Mouse (Mus musculus) adrenal gland, postnatal 25 days (tissue): ENCODE measurements around the gene Csnk2a2. TPM values are rescaled to one million over a fixed set of nuclear protein-coding genes. Genes with fewer than 3 reads are reported as not detected.

Source experiments
- DNase-seq: peaks from one replicate; pipeline ENCODE4 v3.0.0; 2021; ENCODE audit warnings: mixed read lengths
- total RNA-seq: library from RNA; stranded (reverse); gene quantifications from 2 replicates; pipeline ENCODE4 v1.2.3, GENCODE M21; 2021

The Csnk2a2 gene
- total RNA-seq, 1 experiment from 2014 or later, result 88.3 TPM

GRCm38 (mm10) chr8:95424682-95425081 is 65.2 kb downstream of the Csnk2a2 start:
- no peak for DNase-seq

GRCm38 (mm10) chr8:95422193-95422810 is 67.5 kb downstream of the Csnk2a2 start:
- DNase-seq, result no peak

GRCm38 (mm10) chr8:95411309-95411972 is 78.4 kb downstream of the Csnk2a2 start:
- DNase-seq, result no peak

- DNase-seq, result no peak
These were observed 80.3 kb downstream of the Csnk2a2 start for GRCm38 (mm10) chr8:95409518-95409917.

- no peak for DNase-seq
These were observed 88.7 kb downstream of the Csnk2a2 start for GRCm38 (mm10) chr8:95401091-95401490.

GRCm38 (mm10) chr8:95399131-95399530 is 90.7 kb downstream of the Csnk2a2 start:
- DNase-seq, result no peak

GRCm38 (mm10) chr8:95397201-95397600 is 92.6 kb downstream of the Csnk2a2 start:
- no peak for DNase-seq

GRCm38 (mm10) chr8:95396752-95397151 is 93.1 kb downstream of the Csnk2a2 start:
- DNase-seq, result no peak

Other genes with a start within 250 kb of the Csnk2a2 start
- 0.52 and 1.6 TPM in 2 replicates for gene Cngb1, start 183.5 kb downstream of the Csnk2a2 start, total RNA-seq
- 0.76 TPM in 1 of 2 replicates, not detected in the other for gene Tepp, start 179.5 kb downstream of the Csnk2a2 start, total RNA-seq
- 11.3 and 13.6 TPM in 2 replicates for gene Zfp319, start 158.1 kb downstream of the Csnk2a2 start, total RNA-seq
- gene Usb1, start 157.8 kb downstream of the Csnk2a2 start, total RNA-seq, result 22.4 and 23.0 TPM in 2 replicates
- gene Mmp15, start 137.8 kb downstream of the Csnk2a2 start, total RNA-seq, result 8.7 and 10.5 TPM in 2 replicates
- gene Cfap20, start 55.2 kb downstream of the Csnk2a2 start, total RNA-seq, result 53.1 and 58.0 TPM in 2 replicates
- gene Ccdc113, start 44.0 kb upstream of the Csnk2a2 start, total RNA-seq, result 1.4 TPM in 1 of 2 replicates, not detected in the other
- not detected in 2 replicates for gene Prss54, start 86.3 kb upstream of the Csnk2a2 start, total RNA-seq
- 3.2 and 4.1 TPM in 2 replicates for gene Gins3, start 143.4 kb upstream of the Csnk2a2 start, total RNA-seq
- gene Ndrg4, start 186.9 kb upstream of the Csnk2a2 start, total RNA-seq, result 15.4 and 22.5 TPM in 2 replicates
- gene Setd6, start 225.8 kb upstream of the Csnk2a2 start, total RNA-seq, result 30.1 and 43.2 TPM in 2 replicates